Mouse (Mus musculus) liver, adult (tissue): ENCODE data around the gene Tlr5.

ENCODE experiments used
- GATA4 ChIP-seq: IDR thresholded peaks from 2 replicates; pipeline ENCODE4 v1.6.1; 2014; ENCODE audit warnings: mild to moderate bottlenecking, low read length; ENCODE audit not compliant: insufficient replicate concordance

The Tlr5 gene

GRCm38 (mm10) chr1:182954287-182955046 is at the start of gene Tlr5:
TSS of gene Tlr5 (plus strand) at chr1:182954788.
- no peak for TF ChIP-seq GATA4

- TF ChIP-seq GATA4 = no peak
Measured at GRCm38 (mm10) chr1:182905669-182906068, 48.9 kb upstream of the Tlr5 start.

- TF ChIP-seq GATA4 = peak; percentile 68; the same call in 1 of the 2 replicates
Measured at GRCm38 (mm10) chr1:182908050-182909036, 46.2 kb upstream of the Tlr5 start.

- no peak for TF ChIP-seq GATA4
Measured at GRCm38 (mm10) chr1:182909066-182909465, 45.5 kb upstream of the Tlr5 start.

- no peak for TF ChIP-seq GATA4
Measured at GRCm38 (mm10) chr1:182909596-182909995, 45.0 kb upstream of the Tlr5 start.

GRCm38 (mm10) chr1:182912591-182912990 is 42.0 kb upstream of the Tlr5 start:
- no peak for TF ChIP-seq GATA4

- TF ChIP-seq GATA4 = no peak
Measured at GRCm38 (mm10) chr1:182914121-182914908, 40.3 kb upstream of the Tlr5 start.

- TF ChIP-seq GATA4 = no peak
Measured at GRCm38 (mm10) chr1:182916166-182916565, 38.4 kb upstream of the Tlr5 start.

- TF ChIP-seq GATA4 = no peak
Measured at GRCm38 (mm10) chr1:182918718-182919346, 35.8 kb upstream of the Tlr5 start.

- no peak for TF ChIP-seq GATA4
Measured at GRCm38 (mm10) chr1:182922824-182923223, 31.8 kb upstream of the Tlr5 start.

GRCm38 (mm10) chr1:182926465-182926864 is 28.1 kb upstream of the Tlr5 start:
- no peak for TF ChIP-seq GATA4

GRCm38 (mm10) chr1:182927878-182928851 is 26.4 kb upstream of the Tlr5 start:
- no peak for TF ChIP-seq GATA4

- TF ChIP-seq GATA4 = no peak
Measured at GRCm38 (mm10) chr1:182935469-182935868, 19.1 kb upstream of the Tlr5 start.
